ENCODE assay signal across 9 mouse cellular contexts in the genomic region with DNA sequence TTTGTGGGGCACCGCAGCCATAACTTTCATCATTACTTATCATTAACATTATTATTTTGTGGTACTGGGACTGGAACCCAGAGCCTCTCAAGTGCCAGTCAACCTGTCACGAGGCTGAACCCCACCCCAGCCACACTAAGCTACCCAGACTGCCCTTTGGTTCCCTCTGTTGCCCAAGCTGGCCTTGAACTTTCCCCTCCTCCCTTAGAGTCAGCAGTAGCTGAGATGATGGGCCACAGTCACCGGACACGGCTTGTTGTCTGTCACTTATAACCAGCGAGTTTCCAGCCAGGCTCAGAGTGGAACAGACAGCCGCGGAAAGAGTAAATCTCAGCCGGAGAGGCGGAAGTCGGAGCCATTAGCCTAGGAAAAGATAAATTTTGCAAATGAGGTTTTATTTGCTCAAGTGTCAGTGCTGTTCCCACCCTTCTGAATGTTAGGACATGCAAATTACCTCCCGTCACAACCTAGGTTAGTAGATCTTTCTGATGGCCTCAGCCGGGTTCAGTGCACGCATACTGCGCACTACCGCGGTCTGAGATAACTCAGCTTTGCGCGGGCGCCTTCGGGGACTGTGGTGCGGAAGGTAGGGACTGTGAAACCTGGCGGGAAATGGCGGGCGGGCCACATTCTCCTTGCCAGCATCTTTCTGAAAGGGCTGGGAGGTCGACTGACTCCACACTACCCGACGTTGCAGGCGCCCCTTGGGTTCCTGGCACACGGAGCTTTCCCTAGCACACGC.
DNase-seq lines count a peak whose midpoint lies in the region; ATAC-seq and TF ChIP-seq lines count a peak whose summit lies in the region.
"Had no signal": no experiment of that assay in that cellular context is flagged by ENCODE, and none has a peak within 500 bp of the region (broad histone marks: within the 10 kb centered on the region; RNA-seq: fewer than 3 reads in every experiment).

No protein-coding gene starts in this region.

- H3K36me3 ChIP-seq in kidney, embryonic 15.5 days: no peaks in the 10 kb centered on the region
- no peaks in the 10 kb centered on the region for H3K36me3 ChIP-seq in kidney, adult 2 months (ENCODE audit: control insufficient read depth, insufficient read depth, low read length)
- no peaks in the 10 kb centered on the region for H3K36me3 ChIP-seq in forebrain, embryonic 13.5 days (ENCODE audit: poor library complexity, severe bottlenecking)
- no peaks in the 10 kb centered on the region for H3K36me3 ChIP-seq in limb, embryonic 14.5 days (ENCODE audit: control insufficient read depth, insufficient read depth, low read length)
- no peaks in the 10 kb centered on the region for H3K36me3 ChIP-seq in neural tube, embryonic 14.5 days (ENCODE audit: control insufficient read depth, insufficient read depth, low read length)

- H3K9ac ChIP-seq in kidney, embryonic 15.5 days: no peak overlapping the region
- H3K9ac ChIP-seq in forebrain, embryonic 13.5 days: no peak overlapping the region
- no peak overlapping the region for H3K9ac ChIP-seq in limb, embryonic 14.5 days (ENCODE audit: low read depth, low read length, severe bottlenecking)
- no peak overlapping the region for H3K9ac ChIP-seq in neural tube, embryonic 14.5 days (replicated peaks; ENCODE audit: low read depth, low read length)

- peak overlapping the region; percentile 61 for H3K4me2 ChIP-seq in kidney, embryonic 15.5 days
- H3K4me2 ChIP-seq in forebrain, embryonic 13.5 days: peak overlapping the region; percentile 36
- H3K4me2 ChIP-seq in limb, embryonic 14.5 days (replicated peaks; ENCODE audit: low read depth, low read length, severe bottlenecking): peak overlapping the region; percentile 26
- peak overlapping the region; percentile 26; the same call in 1 of the 2 replicates for H3K4me2 ChIP-seq in neural tube, embryonic 14.5 days (ENCODE audit: low read depth, low read length)

- peaks cover 6% of the 10 kb centered on the region; the same call in 1 of the 2 replicates for H3K9me3 ChIP-seq in kidney, embryonic 15.5 days (replicated peaks)
- no peaks in the 10 kb centered on the region for H3K9me3 ChIP-seq in forebrain, embryonic 13.5 days (replicated peaks)
- H3K9me3 ChIP-seq in limb, embryonic 14.5 days (ENCODE audit: control insufficient read depth, low read length): 0 out of 2 replicates have a peak, but pooled peaks cover 4% of the 10 kb centered on the region
- H3K9me3 ChIP-seq in neural tube, embryonic 14.5 days (ENCODE audit: control insufficient read depth, low read length): no peaks in the 10 kb centered on the region

- no peak overlapping the region for H3K27ac ChIP-seq in kidney, embryonic 15.5 days
- H3K27ac ChIP-seq in kidney, adult 2 months (ENCODE audit: insufficient read depth, low read depth, low read length): no peak overlapping the region
- H3K27ac ChIP-seq in forebrain, embryonic 13.5 days: no peak overlapping the region
- no peak overlapping the region for H3K27ac ChIP-seq in limb, embryonic 14.5 days (replicated peaks; ENCODE audit: low read depth, low read length)
- no peak overlapping the region for H3K27ac ChIP-seq in neural tube, embryonic 14.5 days (ENCODE audit: low read depth, low read length)
- H3K27ac ChIP-seq in cerebellum, adult 2 months (ENCODE audit: insufficient read depth, low read length): no peak overlapping the region

- 0 out of 2 replicates have a peak, but pooled peaks have one; percentile 59 for ATAC-seq in kidney, embryonic 15.5 days (replicated peaks; ENCODE audit: low FRiP score)
- no peak for ATAC-seq in forebrain, embryonic 13.5 days
- no peak for ATAC-seq in limb, embryonic 14.5 days (ENCODE audit: low FRiP score, low read depth)
- no peak for ATAC-seq in neural tube, embryonic 14.5 days (ENCODE audit: low read depth)

- peak overlapping the region; percentile 33 for H3K4me3 ChIP-seq in kidney, embryonic 15.5 days (replicated peaks)
- H3K4me3 ChIP-seq in kidney, adult 2 months (ENCODE audit: insufficient read depth, low read depth, low read length): no peak overlapping the region
- H3K4me3 ChIP-seq in forebrain, embryonic 13.5 days: 0 out of 2 replicates have a peak overlapping the region, but pooled peaks have one; percentile 10
- H3K4me3 ChIP-seq in limb, embryonic 14.5 days (replicated peaks; ENCODE audit: low read length): peak overlapping the region; percentile 8
- peak overlapping the region; percentile 2; the same call in 1 of the 2 replicates for H3K4me3 ChIP-seq in neural tube, embryonic 14.5 days (ENCODE audit: low read depth, low read length)
- H3K4me3 ChIP-seq in cerebellum, adult 2 months (replicated peaks; ENCODE audit: insufficient read depth, low read depth, low read length): no peak overlapping the region

- no peak for TF ChIP-seq CTCF in kidney, adult 2 months (conservative IDR thresholded peaks at IDR 0.05; ENCODE audit: insufficient read depth, insufficient read length, low read depth, low read length)
- no peak for TF ChIP-seq CTCF in cerebellum, adult 2 months (IDR thresholded peaks at IDR 0.05; ENCODE audit: borderline replicate concordance, insufficient read depth, low read depth, low read length)

- no peak for TF ChIP-seq POLR2A in kidney, adult 2 months (IDR thresholded peaks at IDR 0.05; ENCODE audit: low read depth, low read length)
- TF ChIP-seq POLR2A in limb, embryonic 14.5 days (IDR thresholded peaks at IDR 0.05; ENCODE audit: borderline replicate concordance, extremely low read depth, insufficient read depth, insufficient read length): no peak
- TF ChIP-seq POLR2A in cerebellum, adult 2 months (IDR thresholded peaks at IDR 0.05; ENCODE audit: borderline replicate concordance, insufficient read depth, low read length): no peak

- no peak for DNase-seq in kidney, adult 2 months
- no peak for DNase-seq in limb, embryonic 14.5 days (ENCODE audit: low spot score)
- no peak for DNase-seq in cerebellum, adult 2 months
- DNase-seq in cerebellum, postnatal 4 days (ENCODE audit: low spot score in 2 of 2): no peak
- DNase-seq in frontal cortex, postnatal 36 days (ENCODE audit: low spot score in 2 of 2): no peak
- DNase-seq: thymus, postnatal 4 days had no signal

- H3K27me3 ChIP-seq in kidney, embryonic 15.5 days: peaks cover 64% of the 10 kb centered on the region
- 0 out of 2 replicates have a peak, but pooled peaks cover 1% of the 10 kb centered on the region for H3K27me3 ChIP-seq in kidney, adult 2 months (replicated peaks; ENCODE audit: control insufficient read depth, insufficient read depth, low read length)
- H3K27me3 ChIP-seq in forebrain, embryonic 13.5 days: peaks cover 51% of the 10 kb centered on the region
- H3K27me3 ChIP-seq in limb, embryonic 14.5 days (ENCODE audit: control insufficient read depth, insufficient read depth, low read length): peaks cover 24% of the 10 kb centered on the region
- H3K27me3 ChIP-seq in neural tube, embryonic 14.5 days (ENCODE audit: control insufficient read depth, insufficient read depth, low read length): peaks cover 16% of the 10 kb centered on the region
- H3K27me3 ChIP-seq in cerebellum, adult 2 months (ENCODE audit: control insufficient read depth, insufficient read depth, low read length): no peaks in the 10 kb centered on the region; the same call in 1 of the 2 replicates

- H3K4me1 ChIP-seq in kidney, embryonic 15.5 days: peaks cover 15% of the 10 kb centered on the region
- H3K4me1 ChIP-seq in kidney, adult 2 months (ENCODE audit: control insufficient read depth, insufficient read depth, low read length): no peaks in the 10 kb centered on the region
- peaks cover 18% of the 10 kb centered on the region for H3K4me1 ChIP-seq in forebrain, embryonic 13.5 days
- peaks cover 17% of the 10 kb centered on the region for H3K4me1 ChIP-seq in limb, embryonic 14.5 days (ENCODE audit: control insufficient read depth, insufficient read depth, low read length)
- 0 out of 2 replicates have a peak, but pooled peaks cover 3% of the 10 kb centered on the region for H3K4me1 ChIP-seq in neural tube, embryonic 14.5 days (ENCODE audit: control insufficient read depth, insufficient read depth, low read length)
- no peaks in the 10 kb centered on the region for H3K4me1 ChIP-seq in cerebellum, adult 2 months (ENCODE audit: control insufficient read depth, insufficient read depth, low read length)

- 19% methylated on average over 30 of the region's 30 CpGs for WGBS in kidney, embryonic 15.5 days
- WGBS in kidney, adult 2 months: 19% methylated on average over 30 of the region's 30 CpGs
- 36% methylated on average over 30 of the region's 30 CpGs for WGBS in forebrain, embryonic 13.5 days
- WGBS in limb, embryonic 14.5 days: 32% methylated on average over 30 of the region's 30 CpGs
- WGBS in neural tube, embryonic 14.5 days: 26% methylated on average over 30 of the region's 30 CpGs
- WGBS in cerebellum, adult 2 months: 26% methylated on average over 30 of the region's 30 CpGs

Comparison
In these comparisons a context has a peak if more than half of its experiments do, and no peak if none do; other contexts are left out.
1. H3K4me3 ChIP-seq: peak in kidney, embryonic 15.5 days (single experiment), forebrain, embryonic 13.5 days (single experiment), limb, embryonic 14.5 days (single experiment) and neural tube, embryonic 14.5 days (single experiment); none in kidney, adult 2 months (single experiment) and cerebellum, adult 2 months (single experiment).
2. Peak in every context shown above with its lines, with median percentiles within 50 percentile points of each other: H3K4me2 ChIP-seq.